Mouse (Mus musculus) hindbrain, embryonic 13.5 days (tissue): ENCODE data around the gene Prkca. TPM values are rescaled to one million over a fixed set of nuclear protein-coding genes. Genes with fewer than 3 reads are reported as not detected.
"Not testable (repeated sequence)": the region's sequence is repeated elsewhere in the genome, so short reads cannot be mapped to it uniquely, and the experiment has no call there.

Experiments used
- ATAC-seq: fragments of 200-750 bp; cut with Nextera tagmentation; 2 replicates; pipeline ENCODE4 v1.8.0; 2017; ENCODE audit warnings: moderate TSS enrichment; ENCODE audit not compliant: low FRiP score
- H3K27ac ChIP-seq: fragments of 300-500 bp; sonication (generic); 2 replicates; pipeline ENCODE4 v1.5.1; 2015; ENCODE audit warnings: inconsistent platforms, mild to moderate bottlenecking, moderate library complexity
- H3K27me3 ChIP-seq: fragments of 300-500 bp; sonication (generic); 2 replicates; pipeline ENCODE4 v1.6.1; 2015; ENCODE audit warnings: mild to moderate bottlenecking, inconsistent platforms
- H3K36me3 ChIP-seq: fragments of 300-500 bp; sonication (generic); 2 replicates; pipeline ENCODE4 v1.6.1; 2015; ENCODE audit warnings: mild to moderate bottlenecking, inconsistent platforms
- H3K4me1 ChIP-seq: fragments of 300-500 bp; sonication (generic); replicated peaks from 2 replicates; pipeline ENCODE4 v1.6.1; 2015; ENCODE audit warnings: inconsistent platforms
- H3K4me2 ChIP-seq: fragments of 300-500 bp; sonication (generic); 2 replicates; pipeline ENCODE4 v1.6.1; 2015; ENCODE audit warnings: inconsistent platforms, mild to moderate bottlenecking, moderate library complexity
- H3K4me3 ChIP-seq: fragments of 300-500 bp; sonication (generic); 2 replicates; pipeline ENCODE4 v1.5.1; 2015; ENCODE audit warnings: mild to moderate bottlenecking, inconsistent platforms
- H3K9ac ChIP-seq: fragments of 300-500 bp; sonication (generic); 2 replicates; pipeline ENCODE4 v1.6.1; 2015; ENCODE audit warnings: mild to moderate bottlenecking, inconsistent platforms
- H3K9me3 ChIP-seq: fragments of 300-500 bp; sonication (generic); 2 replicates; pipeline ENCODE4 v1.6.1; 2016; ENCODE audit warnings: inconsistent platforms
- WGBS: fragments of 180-500 bp; shearing (Covaris S2); methylation state at CpG from one replicate; pipeline ENCODE4 v1.1.7; 2015; 5-methylcytosine and 5-hydroxymethylcytosine counted together
- polyA plus RNA-seq: library from polyadenylated mRNA; unstranded; fragments of >200 nt; fragmentation: Nextera tagmentation; extraction: Ambion mirVana; gene quantifications from 2 replicates; pipeline ENCODE4 v1.2.1, GENCODE M21; 2015

Gene Prkca
- polyA plus RNA-seq, 1 experiment from 2014 or later, result 7.7 TPM

DNA sequence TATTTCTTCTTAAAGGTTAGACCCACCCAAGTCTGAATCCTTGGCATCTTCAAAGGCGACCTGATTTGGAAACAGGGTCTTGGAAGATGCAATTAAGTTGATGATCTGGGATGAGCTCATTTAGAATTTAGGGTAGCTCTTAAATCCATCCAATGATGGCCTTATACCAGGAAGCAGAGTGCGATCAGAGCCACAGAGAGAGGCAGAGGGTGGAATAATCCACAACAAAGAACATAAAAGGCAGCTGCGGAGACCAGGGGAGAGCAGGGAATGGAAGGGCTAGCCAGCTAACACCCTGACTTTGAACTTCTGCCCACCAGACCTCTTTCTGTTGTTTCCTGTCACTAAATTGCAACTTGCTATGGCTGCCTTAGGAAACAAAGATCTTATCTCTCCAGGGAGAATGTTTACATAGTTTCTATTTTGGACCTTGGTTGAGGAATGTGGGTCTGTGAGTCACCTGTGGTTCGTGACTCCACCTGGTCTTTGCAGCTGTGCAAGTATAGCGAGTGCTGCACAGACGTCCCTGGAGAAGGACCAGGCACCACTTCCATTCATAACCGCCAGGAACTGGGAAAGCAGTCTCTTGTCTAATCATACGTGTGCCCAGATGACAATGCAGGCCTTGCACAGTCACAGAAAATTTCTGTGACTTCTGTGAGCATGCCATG is 242.3 kb downstream of the Prkca start:
- WGBS, result 81% methylated on average over 8 of the region's 8 CpGs
- no peaks in the 10 kb centered on the region for H3K27me3 ChIP-seq

DNA sequence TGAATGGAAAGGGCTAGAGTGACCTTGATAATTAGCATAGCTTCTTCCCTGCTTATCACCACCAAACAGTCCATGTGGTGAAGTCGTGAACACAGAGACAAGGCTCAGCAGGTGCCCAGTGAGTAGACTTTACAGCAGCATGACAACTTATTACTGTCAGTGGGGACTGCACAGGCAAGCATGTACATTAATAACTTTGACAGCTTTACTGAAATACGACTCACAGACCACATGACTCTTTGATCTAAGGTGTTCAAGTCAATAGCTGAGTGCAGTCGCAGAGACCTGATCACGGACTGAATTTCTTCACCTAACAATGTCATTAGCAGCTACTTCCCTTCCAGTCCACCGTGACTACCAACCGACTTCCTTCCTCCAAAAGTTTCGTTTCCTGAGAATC is 245.4 kb downstream of the Prkca start:
- ATAC-seq, result no peak
- Histone ChIP-seq H3K4me3 (no peak overlapping the region), H3K36me3 (no peaks in the 10 kb centered on the region), H3K4me2 (no peak overlapping the region), H3K9ac (no peak overlapping the region), H3K27ac (no peak overlapping the region), H3K9me3 (no peaks in the 10 kb centered on the region), H3K27me3 (no peaks in the 10 kb centered on the region), H3K4me1 (no peaks in the 10 kb centered on the region)
- 75% methylated on average over 7 of the region's 7 CpGs for WGBS

More for the DNA sequence above, 242.3 kb downstream of the Prkca start:
- Histone ChIP-seq H3K36me3 (no peaks in the 10 kb centered on the region), H3K4me2 (no peak overlapping the region), H3K9ac (no peak overlapping the region), H3K9me3 (no peaks in the 10 kb centered on the region), H3K4me1 (no peaks in the 10 kb centered on the region), H3K4me3 (no peak overlapping the region), H3K27ac (no peak overlapping the region)
- no peak for ATAC-seq

DNA sequence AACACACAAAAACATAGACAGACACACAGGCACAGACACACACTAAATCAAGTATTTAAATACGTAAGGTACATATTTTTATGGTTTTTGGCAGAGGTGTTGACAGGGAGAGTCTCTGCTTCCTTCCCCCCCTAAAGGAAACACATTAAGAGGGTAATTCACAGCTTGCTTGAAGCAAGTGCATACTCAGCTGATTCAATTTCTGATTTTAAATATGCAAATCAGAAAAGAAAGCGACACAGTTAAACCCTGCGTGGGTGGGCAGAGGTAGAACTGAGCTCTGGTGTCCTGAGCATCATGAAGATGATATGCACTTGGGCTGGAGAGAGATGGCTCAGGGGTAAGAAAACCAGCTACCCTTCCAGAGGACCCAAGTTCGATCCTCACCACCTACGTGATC is 248.9 kb downstream of the Prkca start:
- no peak overlapping the region for H3K4me3 ChIP-seq
- no peaks in the 10 kb centered on the region for H3K9me3 ChIP-seq
- no peaks in the 10 kb centered on the region for H3K27me3 ChIP-seq
- no peak overlapping the region for H3K4me2 ChIP-seq
- WGBS, result 94% methylated on average over 5 of the region's 5 CpGs
- no peak overlapping the region for H3K27ac ChIP-seq
- no peak overlapping the region for H3K9ac ChIP-seq
- no peaks in the 10 kb centered on the region for H3K4me1 ChIP-seq
- no peak for ATAC-seq
- H3K36me3 ChIP-seq, result no peaks in the 10 kb centered on the region

GRCm38 (mm10) chr11:108093248-108093647 is 250.5 kb downstream of the Prkca start:
- no peaks in the 10 kb centered on the region for H3K9me3 ChIP-seq
- H3K27ac ChIP-seq, result no peak overlapping the region
- H3K4me1 ChIP-seq, result no peaks in the 10 kb centered on the region
- H3K9ac ChIP-seq, result no peak overlapping the region
- 91% methylated on average over 4 of the region's 4 CpGs for WGBS
- no peak overlapping the region for H3K4me2 ChIP-seq
- H3K36me3 ChIP-seq, result no peaks in the 10 kb centered on the region
- H3K27me3 ChIP-seq, result no peaks in the 10 kb centered on the region
- no peak for ATAC-seq
- H3K4me3 ChIP-seq, result no peak overlapping the region

- no peaks in the 10 kb centered on the region for H3K9me3 ChIP-seq
- H3K27ac ChIP-seq, result no peak overlapping the region
- H3K36me3 ChIP-seq, result no peaks in the 10 kb centered on the region
- H3K4me1 ChIP-seq, result no peaks in the 10 kb centered on the region
- no peak overlapping the region for H3K4me3 ChIP-seq
- H3K27me3 ChIP-seq, result no peaks in the 10 kb centered on the region
- WGBS, result 93% methylated on average over 3 of the region's 3 CpGs
- no peak overlapping the region for H3K9ac ChIP-seq
- ATAC-seq, result no peak
- H3K4me2 ChIP-seq, result no peak overlapping the region
Observed at GRCm38 (mm10) chr11:108091238-108091637, 252.5 kb downstream of the Prkca start.

- WGBS, result 47% methylated on average over 8 of the region's 8 CpGs
- H3K9me3 ChIP-seq, result no peaks in the 10 kb centered on the region
- H3K4me1 ChIP-seq, result no peaks in the 10 kb centered on the region
- H3K4me3 ChIP-seq, result no peak overlapping the region
- no peaks in the 10 kb centered on the region for H3K27me3 ChIP-seq
- H3K27ac ChIP-seq, result no peak overlapping the region
- H3K4me2 ChIP-seq, result no peak overlapping the region
- ATAC-seq, result no peak
- no peak overlapping the region for H3K9ac ChIP-seq
- no peaks in the 10 kb centered on the region for H3K36me3 ChIP-seq
Observed at GRCm38 (mm10) chr11:108090706-108091105, 253.0 kb downstream of the Prkca start.

DNA sequence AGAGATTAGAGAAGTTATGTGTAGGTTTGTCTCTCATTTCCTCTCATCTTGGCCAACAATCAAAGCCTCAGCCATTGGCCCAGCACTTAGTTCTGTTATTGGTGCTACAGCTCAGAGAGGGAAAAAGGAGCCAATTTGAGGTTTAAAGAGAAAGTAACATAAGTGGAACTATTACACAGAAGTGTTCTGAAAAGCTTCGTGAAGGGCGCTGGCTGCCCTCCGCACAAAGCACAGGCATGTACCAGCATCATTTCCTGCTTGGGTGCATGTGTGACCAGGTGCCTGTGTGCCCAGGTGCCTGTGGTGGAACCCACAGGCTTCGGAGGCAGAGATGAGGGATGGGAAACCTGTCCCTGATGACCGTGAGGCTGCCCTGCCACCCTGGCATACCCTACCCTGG is 255.7 kb downstream of the Prkca start:
- no peaks in the 10 kb centered on the region for H3K9me3 ChIP-seq
- no peaks in the 10 kb centered on the region for H3K4me1 ChIP-seq
- no peak overlapping the region for H3K9ac ChIP-seq
- no peak overlapping the region for H3K27ac ChIP-seq
- no peaks in the 10 kb centered on the region for H3K36me3 ChIP-seq
- ATAC-seq, result no peak
- no peak overlapping the region for H3K4me2 ChIP-seq
- H3K27me3 ChIP-seq, result no peaks in the 10 kb centered on the region
- H3K4me3 ChIP-seq, result no peak overlapping the region
- 93% methylated on average over 5 of the region's 5 CpGs for WGBS

GRCm38 (mm10) chr11:108087105-108087700 is 256.5 kb downstream of the Prkca start:
- not testable (repeated sequence) for H3K4me1 ChIP-seq, H3K27me3 ChIP-seq, H3K9me3 ChIP-seq, ATAC-seq, H3K27ac ChIP-seq, H3K4me2 ChIP-seq, H3K4me3 ChIP-seq, H3K36me3 ChIP-seq, H3K9ac ChIP-seq
- WGBS, result 78% methylated on average over 1 of the region's 1 CpGs

DNA sequence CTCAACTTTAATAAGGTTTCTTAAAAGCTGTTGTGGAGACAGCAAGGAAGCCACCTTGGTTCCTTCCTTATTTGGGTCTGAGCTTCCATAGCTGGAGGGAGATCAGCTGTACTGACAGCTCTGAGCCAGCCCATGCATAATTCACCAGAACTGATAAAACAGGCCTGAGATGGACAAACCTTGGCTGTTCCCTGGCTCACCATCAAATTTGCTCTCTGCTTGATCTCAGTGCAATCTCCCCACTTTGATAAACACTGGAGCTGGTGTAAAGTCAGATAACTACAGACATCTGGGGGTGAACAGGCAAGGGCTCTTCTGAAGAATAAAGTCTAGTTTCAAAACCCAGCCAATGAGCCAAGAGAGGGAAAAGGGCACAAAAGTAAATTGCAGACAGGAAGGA is 261.1 kb downstream of the Prkca start:
- H3K36me3 ChIP-seq, result no peaks in the 10 kb centered on the region
- H3K4me2 ChIP-seq, result no peak overlapping the region
- no peaks in the 10 kb centered on the region for H3K27me3 ChIP-seq
- H3K9me3 ChIP-seq, result no peaks in the 10 kb centered on the region
- H3K4me1 ChIP-seq, result 0 out of 2 replicates have a peak, but pooled peaks cover 6% of the 10 kb centered on the region
- no peak overlapping the region for H3K4me3 ChIP-seq
- no peak overlapping the region for H3K9ac ChIP-seq
- no peak overlapping the region for H3K27ac ChIP-seq
- ATAC-seq, result no peak

DNA sequence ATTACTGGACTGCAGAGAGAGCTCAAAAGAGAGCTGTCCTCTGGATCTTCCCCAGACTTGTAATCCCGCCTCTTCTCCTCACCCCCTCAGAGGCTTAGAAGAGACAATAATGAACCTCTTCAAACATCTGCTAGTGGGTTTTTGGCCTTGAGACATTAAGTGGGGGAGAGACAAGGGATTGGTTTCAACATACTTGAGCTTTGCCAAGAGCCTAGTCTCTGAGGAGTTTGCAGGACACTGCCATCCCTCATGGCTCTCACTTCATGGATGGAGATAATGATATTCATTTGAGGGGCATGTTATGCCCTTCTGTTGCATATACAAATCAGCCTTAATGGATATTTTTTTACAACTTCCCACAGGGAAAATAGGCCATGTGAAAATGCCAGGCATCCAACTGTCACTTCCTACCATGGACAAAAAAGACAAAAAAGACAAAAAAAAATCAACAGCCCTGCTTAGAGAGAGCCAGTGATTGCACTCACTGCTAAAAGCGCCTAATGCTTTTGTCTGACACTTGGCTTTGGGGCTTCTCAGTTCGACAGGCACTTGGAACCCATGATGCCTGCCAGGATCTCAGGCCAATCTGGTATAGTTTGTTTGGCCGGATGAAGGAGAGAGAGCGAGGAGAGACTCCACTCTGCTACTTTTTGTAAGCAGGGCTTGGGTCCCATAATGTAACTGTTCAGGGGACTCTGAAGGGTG is 263.6 kb downstream of the Prkca start:
- Histone ChIP-seq H3K27me3 (no peaks in the 10 kb centered on the region), H3K27ac (no peak overlapping the region), H3K4me3 (no peak overlapping the region), H3K4me1 (0 out of 2 replicates have a peak, but pooled peaks cover 6% of the 10 kb centered on the region), H3K36me3 (no peaks in the 10 kb centered on the region), H3K9me3 (no peaks in the 10 kb centered on the region), H3K9ac (no peak overlapping the region), H3K4me2 (no peak overlapping the region)
- 87% methylated on average over 5 of the region's 5 CpGs for WGBS
- ATAC-seq, result no peak

- 94% methylated on average over 5 of the region's 5 CpGs for WGBS
- no peaks in the 10 kb centered on the region for H3K27me3 ChIP-seq
- no peak overlapping the region for H3K9ac ChIP-seq
- 0 out of 2 replicates have a peak, but pooled peaks cover 6% of the 10 kb centered on the region for H3K4me1 ChIP-seq
- H3K36me3 ChIP-seq, result no peaks in the 10 kb centered on the region
- no peak overlapping the region for H3K4me2 ChIP-seq
- H3K4me3 ChIP-seq, result no peak overlapping the region
- ATAC-seq, result no peak
- H3K27ac ChIP-seq, result no peak overlapping the region
- no peaks in the 10 kb centered on the region for H3K9me3 ChIP-seq
Observed at GRCm38 (mm10) chr11:108079454-108079853, 264.3 kb downstream of the Prkca start.

DNA sequence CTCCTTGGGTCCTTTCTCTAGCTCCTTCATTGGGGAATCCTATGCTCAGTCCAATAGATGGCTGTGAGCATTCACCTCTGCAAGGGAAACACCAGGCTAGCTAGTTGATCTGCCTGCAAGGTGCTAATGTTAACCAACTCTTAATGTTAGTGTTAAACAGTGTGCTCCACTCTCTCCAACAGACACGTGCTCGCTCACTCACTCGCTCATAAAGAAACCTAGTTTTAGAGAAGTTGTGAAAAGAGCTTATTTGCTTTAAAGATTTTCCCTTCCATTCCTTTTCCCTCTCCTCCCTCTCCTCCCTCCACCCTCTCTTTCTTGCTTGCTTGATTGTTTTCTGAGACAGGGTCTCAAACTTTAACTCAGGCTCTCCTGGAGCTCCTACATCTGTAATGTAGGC is 266.2 kb downstream of the Prkca start:
- ATAC-seq, result no peak
- Histone ChIP-seq H3K9me3 (no peaks in the 10 kb centered on the region), H3K27ac (no peak overlapping the region), H3K4me3 (no peak overlapping the region), H3K4me1 (0 out of 2 replicates have a peak, but pooled peaks cover 6% of the 10 kb centered on the region), H3K4me2 (no peak overlapping the region), H3K27me3 (no peaks in the 10 kb centered on the region), H3K36me3 (no peaks in the 10 kb centered on the region), H3K9ac (no peak overlapping the region)
- 92% methylated on average over 3 of the region's 3 CpGs for WGBS
